24 mouse cellular contexts compared by ENCODE assay signal in genomic region chr2:125402276-125402675, GRCm38 (mm10).
A peak's percentile ranks its signal among the peaks of the same experiment; 100 is the strongest.
DNase-seq lines count a peak whose midpoint lies in the region; ATAC-seq lines count a peak whose summit lies in the region.
"Had no signal": no experiment of that assay in that cellular context is flagged by ENCODE, and none has a peak within 500 bp of the region (broad histone marks: within the 10 kb centered on the region; RNA-seq: fewer than 3 reads in every experiment).

No protein-coding gene starts in this region.

- peak overlapping the region; percentile 41; the same call in 1 of the 2 replicates for H3K27ac ChIP-seq in lung, embryonic 15.5 days
- H3K27ac ChIP-seq in midbrain, embryonic 11.5 days (ENCODE audit: low read depth, low read length): no peak overlapping the region
- H3K27ac ChIP-seq in midbrain, embryonic 15.5 days: no peak overlapping the region
- peak overlapping the region; percentile 55; the same call in 1 of the 2 replicates for H3K27ac ChIP-seq in stomach, embryonic 16.5 days (ENCODE audit: low read length)
- H3K27ac ChIP-seq: embryonic facial prominence, embryonic 10.5 days; embryonic facial prominence, embryonic 12.5 days; forebrain, embryonic 13.5 days had no signal

- 39% methylated on average over 1 of the region's 1 CpGs for WGBS in lung, embryonic 15.5 days
- 90% methylated on average over 1 of the region's 1 CpGs for WGBS in midbrain, embryonic 11.5 days
- WGBS in midbrain, embryonic 15.5 days: 86% methylated on average over 1 of the region's 1 CpGs
- WGBS in stomach, embryonic 16.5 days: 50% methylated on average over 1 of the region's 1 CpGs

- H3K4me1 ChIP-seq in lung, embryonic 15.5 days: peaks cover 8% of the 10 kb centered on the region; the same call in 1 of the 2 replicates
- H3K4me1 ChIP-seq in midbrain, embryonic 11.5 days (ENCODE audit: control insufficient read depth, insufficient read depth, low read length): no peaks in the 10 kb centered on the region
- no peaks in the 10 kb centered on the region for H3K4me1 ChIP-seq in midbrain, embryonic 15.5 days
- peaks cover 5% of the 10 kb centered on the region for H3K4me1 ChIP-seq in stomach, embryonic 16.5 days (ENCODE audit: control insufficient read depth, insufficient read depth, low read length)
- H3K4me1 ChIP-seq: embryonic facial prominence, embryonic 12.5 days; forebrain, embryonic 13.5 days had no signal

- H3K27me3 ChIP-seq in lung, embryonic 15.5 days: no peaks in the 10 kb centered on the region
- H3K27me3 ChIP-seq in midbrain, embryonic 11.5 days (ENCODE audit: control insufficient read depth, insufficient read depth, low read length): no peaks in the 10 kb centered on the region
- H3K27me3 ChIP-seq in midbrain, embryonic 15.5 days (replicated peaks): no peaks in the 10 kb centered on the region
- H3K27me3 ChIP-seq in stomach, embryonic 16.5 days (ENCODE audit: control insufficient read depth, insufficient read depth, low read length): no peaks in the 10 kb centered on the region
- H3K27me3 ChIP-seq: CH12.LX; embryonic facial prominence, embryonic 12.5 days; forebrain, embryonic 13.5 days; Patski had no signal

- H3K9me3 ChIP-seq in lung, embryonic 15.5 days: no peaks in the 10 kb centered on the region
- no peaks in the 10 kb centered on the region for H3K9me3 ChIP-seq in midbrain, embryonic 11.5 days (ENCODE audit: control insufficient read depth, low read length)
- no peaks in the 10 kb centered on the region for H3K9me3 ChIP-seq in midbrain, embryonic 15.5 days
- H3K9me3 ChIP-seq in stomach, embryonic 16.5 days (replicated peaks; ENCODE audit: control insufficient read depth, low read length): no peaks in the 10 kb centered on the region
- H3K9me3 ChIP-seq: embryonic facial prominence, embryonic 10.5 days; embryonic facial prominence, embryonic 12.5 days; forebrain, embryonic 13.5 days; G1E had no signal

- no peak overlapping the region for H3K4me2 ChIP-seq in lung, embryonic 15.5 days
- H3K4me2 ChIP-seq in midbrain, embryonic 11.5 days: no peak overlapping the region
- no peak overlapping the region for H3K4me2 ChIP-seq in midbrain, embryonic 15.5 days
- no peak overlapping the region for H3K4me2 ChIP-seq in stomach, embryonic 16.5 days (ENCODE audit: low read depth, low read length)
- H3K4me2 ChIP-seq: embryonic facial prominence, embryonic 12.5 days; forebrain, embryonic 13.5 days had no signal

- no peak overlapping the region for H3K9ac ChIP-seq in lung, embryonic 15.5 days
- H3K9ac ChIP-seq in midbrain, embryonic 11.5 days (ENCODE audit: low read length): no peak overlapping the region
- H3K9ac ChIP-seq in midbrain, embryonic 15.5 days: no peak overlapping the region
- no peak overlapping the region for H3K9ac ChIP-seq in stomach, embryonic 16.5 days (ENCODE audit: low read length)
- H3K9ac ChIP-seq: embryonic facial prominence, embryonic 12.5 days; forebrain, embryonic 13.5 days had no signal

- peak; percentile 27 for DNase-seq in heart, adult 11 months
- no peak for DNase-seq in heart, adult 9 months (ENCODE audit: low spot score in 2 of 2)
- no peak for DNase-seq in lung, postnatal 36 days
- DNase-seq in midbrain, embryonic 11.5 days (ENCODE audit: low spot score, missing footprints): peak; percentile 26
- DNase-seq: adrenal gland, adult 8-10 months; adrenal gland, postnatal 14 days; adrenal gland, postnatal 36 days; B cell, adult 2 months; cerebellum, adult 11-12 months; cerebellum, adult 2 months; cerebellum, adult 9-10 months; cerebellum, postnatal 10 days; cerebellum, postnatal 25 days had no signal

- no peaks in the 10 kb centered on the region for H3K36me3 ChIP-seq in lung, embryonic 15.5 days
- H3K36me3 ChIP-seq in midbrain, embryonic 11.5 days (ENCODE audit: control insufficient read depth, insufficient read depth, low read length): no peaks in the 10 kb centered on the region
- H3K36me3 ChIP-seq in midbrain, embryonic 15.5 days (replicated peaks): no peaks in the 10 kb centered on the region
- no peaks in the 10 kb centered on the region for H3K36me3 ChIP-seq in stomach, embryonic 16.5 days (ENCODE audit: control insufficient read depth, insufficient read depth, low read length)
- H3K36me3 ChIP-seq: embryonic facial prominence, embryonic 10.5 days; G1E had no signal

- H3K4me3 ChIP-seq in lung, embryonic 15.5 days: no peak overlapping the region
- H3K4me3 ChIP-seq in midbrain, embryonic 11.5 days (ENCODE audit: low read depth, low read length): no peak overlapping the region
- H3K4me3 ChIP-seq in midbrain, embryonic 15.5 days: no peak overlapping the region
- no peak overlapping the region for H3K4me3 ChIP-seq in stomach, embryonic 16.5 days (replicated peaks; ENCODE audit: low read length)
- H3K4me3 ChIP-seq: embryonic facial prominence, embryonic 10.5 days; embryonic facial prominence, embryonic 12.5 days; forebrain, embryonic 13.5 days had no signal

- ATAC-seq in lung, embryonic 15.5 days (ENCODE audit: borderline replicate concordance, extremely low read depth, low FRiP score, low TSS enrichment): peak; percentile 70; the same call in 1 of the 2 replicates
- ATAC-seq in midbrain, embryonic 11.5 days (ENCODE audit: low FRiP score): no peak
- no peak for ATAC-seq in midbrain, embryonic 15.5 days (replicated peaks)
- no peak for ATAC-seq in stomach, embryonic 16.5 days (ENCODE audit: insufficient read depth, low FRiP score)
- ATAC-seq: activated CD4-positive, CD25-positive, alpha-beta regulatory T cell, adult 4 months; CD4-positive, CD25-positive, alpha-beta regulatory T cell, adult 4 months; forebrain, embryonic 13.5 days; Patski had no signal

Comparison
In these comparisons a context has a peak if more than half of its experiments do, and no peak if none do; other contexts are left out.
1. DNase-seq: peak in heart, adult 11 months (single experiment) and midbrain, embryonic 11.5 days (single experiment); none in heart, adult 9 months (0 of 2) and lung, postnatal 36 days (single experiment).
2. H3K27ac ChIP-seq: peak in lung, embryonic 15.5 days (single experiment) and stomach, embryonic 16.5 days (single experiment); none in midbrain, embryonic 11.5 days (single experiment) and midbrain, embryonic 15.5 days (single experiment).